Mouse (Mus musculus) heart, adult 11 months (tissue): ENCODE results near the gene Akr1b7.
A peak's percentile ranks its signal among the peaks of the same experiment; 100 is the strongest.

Experiments used
- DNase-seq: peaks from one replicate; pipeline ENCODE4 v3.0.0; 2022

The Akr1b7 gene

DNA sequence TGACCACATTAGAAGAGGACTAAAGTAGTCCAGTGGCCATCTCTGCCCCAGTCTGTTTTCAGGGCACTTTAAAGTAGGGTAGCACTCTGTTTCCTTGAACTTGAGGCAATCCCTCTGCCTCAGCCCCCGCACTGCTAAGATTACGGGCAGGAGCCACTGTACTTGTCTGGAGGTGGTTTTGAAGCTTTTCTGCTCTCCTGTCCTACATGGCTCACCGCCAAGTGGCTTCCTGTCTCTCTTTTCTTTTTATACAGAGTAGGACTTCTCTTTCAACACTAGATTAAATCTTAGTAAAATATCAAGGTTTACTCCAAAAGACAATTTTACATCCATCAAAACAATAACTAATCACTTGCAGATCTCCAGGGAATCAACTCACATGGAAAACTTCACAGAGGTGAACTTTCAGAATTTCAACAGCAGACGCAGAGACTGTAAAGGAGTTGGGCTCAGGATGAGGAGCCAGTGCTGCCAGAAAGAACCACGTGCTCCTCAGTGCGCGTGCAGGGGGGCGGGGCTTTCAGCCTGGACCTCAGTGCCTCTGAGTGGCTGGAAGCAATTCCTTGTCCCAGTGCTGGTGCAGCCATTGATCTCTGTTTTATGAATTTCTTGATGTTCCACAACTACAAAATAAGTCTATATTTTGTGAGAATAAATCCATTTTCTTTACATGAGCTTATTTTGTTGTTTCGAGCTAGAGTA lies 29.6 kb downstream of the Akr1b7 start:
- no peak for DNase-seq

DNA sequence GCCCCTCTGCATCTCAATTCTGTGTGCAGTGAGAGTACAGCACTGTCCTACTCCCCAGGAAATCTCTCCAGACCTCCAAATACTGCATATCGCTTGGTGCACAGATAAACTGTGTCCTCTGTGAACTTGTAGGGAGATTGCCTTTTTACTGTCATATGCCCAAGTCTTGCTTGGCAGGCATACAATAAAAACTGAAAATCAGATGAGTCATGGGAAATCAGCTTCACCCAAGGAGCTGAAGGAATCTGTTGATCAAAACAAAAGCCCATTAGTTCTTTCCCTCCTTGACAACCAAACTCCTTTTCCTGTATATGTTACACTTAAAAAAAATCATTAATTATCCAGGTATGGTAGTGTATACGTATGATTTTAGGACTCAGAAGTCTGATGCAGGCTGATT lies 31.7 kb downstream of the Akr1b7 start:
- DNase-seq = no peak

DNA sequence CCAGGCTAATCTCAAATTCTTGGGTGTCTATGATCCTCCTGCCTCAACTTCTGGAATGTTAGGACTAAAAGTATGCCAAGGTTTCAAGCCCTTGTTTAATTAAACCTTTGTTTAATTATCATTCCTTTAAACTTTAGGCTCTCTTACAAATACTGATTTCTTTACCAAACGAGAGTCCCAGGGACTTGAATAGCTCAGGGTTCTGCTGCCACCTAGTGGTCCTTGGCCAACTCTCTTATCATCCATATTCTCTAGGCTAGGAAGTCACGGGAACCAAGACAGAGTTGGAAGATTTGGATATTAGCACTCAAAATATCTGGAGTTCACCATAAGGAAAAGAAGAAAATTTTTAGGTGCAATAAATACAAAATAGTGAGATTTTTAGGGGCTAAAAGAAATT lies 35.8 kb downstream of the Akr1b7 start:
- DNase-seq = peak; percentile 89

DNA sequence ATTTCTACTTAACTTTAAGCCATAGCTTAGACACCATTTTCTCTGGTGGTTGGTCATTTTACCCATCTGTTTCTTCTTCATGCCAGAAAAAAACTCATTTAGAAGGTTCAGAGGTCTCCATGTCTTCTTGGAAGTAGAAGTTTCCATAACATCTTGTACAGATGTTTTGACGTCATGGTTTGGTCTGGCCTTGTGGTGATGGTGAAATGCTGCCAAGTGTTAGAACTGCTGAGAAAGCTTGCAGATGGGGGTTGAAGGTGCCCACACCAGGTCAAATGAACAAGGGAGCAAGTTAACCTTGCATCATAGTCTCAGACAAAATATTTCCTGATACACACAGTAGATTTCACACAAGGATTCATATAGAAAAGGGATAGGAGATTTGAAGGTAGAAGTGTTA lies 36.6 kb downstream of the Akr1b7 start:
- no peak for DNase-seq

DNA sequence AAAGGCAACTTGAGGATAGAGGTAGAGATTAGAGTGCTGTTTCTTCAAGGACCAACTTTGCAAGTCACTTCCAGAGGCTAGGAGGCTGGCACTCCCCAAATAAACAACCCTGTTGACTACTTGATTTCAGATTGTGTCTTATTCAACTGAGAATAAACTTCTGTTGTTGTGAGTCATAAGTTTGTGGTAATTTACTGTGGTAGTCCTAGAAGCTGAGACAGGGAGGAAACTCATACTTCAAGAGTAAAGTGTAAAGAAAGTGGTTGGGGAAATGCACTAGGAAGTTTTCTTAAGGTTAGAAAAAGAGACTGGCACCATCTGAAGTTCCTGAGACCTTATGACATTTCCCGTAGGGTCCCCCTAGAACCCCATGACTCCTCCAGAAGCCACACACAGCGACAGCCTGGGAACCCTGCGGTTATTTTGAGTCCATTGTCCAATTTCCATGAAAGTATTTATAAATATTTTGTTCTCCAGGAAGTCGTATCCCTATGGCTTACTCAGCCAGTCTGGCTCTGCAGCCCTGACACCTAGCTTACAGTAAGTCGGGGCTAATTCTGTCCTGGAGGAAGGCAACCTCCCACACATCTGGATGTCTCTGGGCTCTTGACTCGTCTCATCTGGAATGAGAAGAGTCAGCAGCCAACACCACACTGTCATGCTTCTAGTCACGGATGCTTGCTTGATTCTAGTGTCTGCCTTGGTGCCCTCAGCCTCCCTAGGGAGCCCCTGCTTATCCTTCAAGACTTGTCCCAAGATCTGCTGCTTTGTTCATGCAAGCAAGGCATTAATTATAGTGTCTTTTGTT lies 41.0 kb downstream of the Akr1b7 start:
- no peak for DNase-seq

DNA sequence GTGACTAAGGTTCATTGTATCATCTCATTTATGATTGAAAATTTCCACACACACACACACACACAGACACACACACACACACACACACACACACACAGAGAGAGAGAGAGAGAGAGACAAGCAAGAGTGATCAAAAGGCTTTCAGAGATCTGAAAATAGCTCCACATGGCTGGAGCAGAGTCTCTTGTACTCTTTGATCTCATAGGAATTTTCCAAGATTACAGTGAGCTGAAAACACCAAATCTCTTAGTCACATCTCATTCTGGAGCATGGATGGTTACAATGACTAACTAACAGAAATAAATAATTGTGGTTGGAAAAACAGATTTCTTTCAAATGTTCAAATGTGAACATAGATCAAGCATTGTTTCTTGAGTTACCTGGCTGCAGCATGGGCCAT lies 47.3 kb downstream of the Akr1b7 start:
- no peak for DNase-seq

DNA sequence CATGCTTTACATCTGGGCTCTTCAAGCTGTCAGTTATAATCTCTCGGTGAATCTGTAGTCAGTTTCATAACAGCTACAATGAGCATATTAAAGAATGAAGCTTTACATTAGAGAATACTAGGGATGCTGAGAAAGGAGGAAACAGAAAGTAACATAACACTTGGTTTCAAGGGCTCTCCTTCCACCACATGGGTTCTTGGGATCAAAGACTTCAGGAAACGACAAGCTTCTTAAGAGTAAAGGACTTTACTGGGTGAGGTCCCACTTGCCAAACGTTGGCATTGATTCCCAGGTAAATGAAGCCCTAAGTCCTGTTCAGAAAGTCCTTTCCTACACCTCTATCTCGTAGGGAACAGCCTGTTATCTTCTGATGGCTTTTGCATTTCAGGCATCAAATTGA lies 48.5 kb downstream of the Akr1b7 start:
- no peak for DNase-seq

DNA sequence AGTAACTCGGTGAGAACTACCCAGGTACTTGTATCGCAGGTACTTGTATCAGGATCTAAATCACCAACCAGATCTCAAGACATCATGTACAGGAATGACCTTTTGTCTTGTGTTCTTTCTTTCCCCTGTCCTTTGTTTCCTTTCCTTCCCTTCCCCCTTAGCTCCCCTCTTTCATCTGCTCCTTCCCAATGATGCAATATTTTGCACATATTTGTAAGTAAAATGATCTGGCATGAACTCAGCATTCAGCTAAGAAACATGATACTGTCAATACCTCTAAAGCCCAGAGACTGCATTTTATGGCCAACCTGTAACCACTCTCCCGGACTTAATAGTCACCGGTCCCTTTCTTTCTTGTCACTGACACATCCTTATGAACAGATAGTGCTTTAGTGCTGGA lies 51.4 kb downstream of the Akr1b7 start:
- DNase-seq = no peak

DNA sequence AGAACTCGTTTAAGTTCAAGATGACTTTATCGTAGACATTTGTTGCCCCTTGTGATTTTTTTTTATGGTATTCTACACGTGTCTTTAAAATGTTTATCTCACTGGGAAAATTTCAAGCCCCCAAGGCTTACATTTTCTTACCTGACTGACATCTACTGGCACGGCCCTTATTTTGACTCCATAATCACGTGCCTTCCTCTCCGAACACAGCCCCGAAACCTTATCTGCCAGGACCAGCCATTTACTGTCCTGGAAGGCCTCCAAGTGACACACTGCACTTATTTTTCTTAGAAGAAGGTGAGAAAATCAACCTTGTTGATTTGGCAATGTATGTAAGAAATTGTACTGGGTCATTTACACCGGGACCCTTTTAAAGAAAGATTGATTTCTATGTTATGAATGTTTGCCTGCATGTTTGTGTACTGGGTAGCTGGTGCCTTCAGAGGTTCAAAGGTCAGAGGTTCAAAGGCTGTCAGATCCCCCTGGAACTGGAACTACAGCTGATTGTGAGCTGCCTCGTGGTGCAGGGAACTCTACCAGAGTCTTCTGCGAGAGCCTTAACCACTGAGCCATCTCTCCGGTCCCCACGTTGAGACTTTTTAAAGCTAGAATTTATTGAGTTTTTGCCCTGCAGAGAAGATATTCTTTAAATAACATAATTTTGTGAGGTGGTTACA lies 59.4 kb downstream of the Akr1b7 start:
- no peak for DNase-seq
